Mouse (Mus musculus): ENCODE measurements around the gene Bcas3. TPM values are rescaled to one million over a fixed set of nuclear protein-coding genes. Genes with fewer than 3 reads are reported as not detected.

The Bcas3 gene
- polyA plus RNA-seq, 1 experiment from 2014 or later: 13.6 TPM

GRCm38 (mm10) chr11:85748891-85749290 is 395.9 kb downstream of the Bcas3 start:
- ATAC-seq (no peak), DNase-seq (no peak)
- Histone ChIP-seq H3K9me3 (ENCODE audit: low read length) (no peaks in the 10 kb centered on the region), H3K4me1 (ENCODE audit: insufficient read depth) (no peaks in the 10 kb centered on the region), H3K4me3 (ENCODE audit: low read depth, low read length) (no peak overlapping the region), H3K27me3 (ENCODE audit: insufficient read depth, low read length) (peaks cover 27% of the 10 kb centered on the region), H3K36me3 (replicated peaks; ENCODE audit: insufficient read depth, low read length) (no peaks in the 10 kb centered on the region), H3K4me2 (ENCODE audit: low read depth, low read length) (no peak overlapping the region), H3K9ac (replicated peaks) (no peak overlapping the region), H3K27ac (ENCODE audit: low read depth) (no peak overlapping the region)
- 83% methylated on average over 2 of the region's 2 CpGs for WGBS (ENCODE audit: insufficient replicate concordance)
- no peak for TF ChIP-seq CTCF (IDR thresholded peaks at IDR 0.05; ENCODE audit: low read depth)
- TF ChIP-seq EP300 (IDR thresholded peaks at IDR 0.05; ENCODE audit: low read depth): no peak

GRCm38 (mm10) chr11:85751171-85751570 is 398.2 kb downstream of the Bcas3 start:
- Histone ChIP-seq H3K9ac (replicated peaks) (no peak overlapping the region), H3K27ac (ENCODE audit: low read depth) (no peak overlapping the region), H3K27me3 (ENCODE audit: insufficient read depth, low read length) (peaks cover 27% of the 10 kb centered on the region), H3K9me3 (ENCODE audit: low read length) (no peaks in the 10 kb centered on the region), H3K36me3 (replicated peaks; ENCODE audit: insufficient read depth, low read length) (no peaks in the 10 kb centered on the region), H3K4me3 (ENCODE audit: low read depth, low read length) (no peak overlapping the region), H3K4me2 (ENCODE audit: low read depth, low read length) (no peak overlapping the region), H3K4me1 (ENCODE audit: insufficient read depth) (no peaks in the 10 kb centered on the region)
- ATAC-seq (no peak), DNase-seq (no peak)
- TF ChIP-seq CTCF (IDR thresholded peaks at IDR 0.05; ENCODE audit: low read depth) (no peak), EP300 (IDR thresholded peaks at IDR 0.05; ENCODE audit: low read depth) (no peak)
- 44% methylated on average over 11 of the region's 11 CpGs for WGBS (ENCODE audit: insufficient replicate concordance)

- WGBS (ENCODE audit: insufficient replicate concordance): 71% methylated on average over 13 of the region's 13 CpGs
- no peak for ATAC-seq
- Histone ChIP-seq H3K27ac (ENCODE audit: low read depth) (no peak overlapping the region), H3K36me3 (replicated peaks; ENCODE audit: insufficient read depth, low read length) (no peaks in the 10 kb centered on the region), H3K4me3 (ENCODE audit: low read depth, low read length) (no peak overlapping the region), H3K9ac (replicated peaks) (no peak overlapping the region), H3K9me3 (ENCODE audit: low read length) (no peaks in the 10 kb centered on the region), H3K27me3 (ENCODE audit: insufficient read depth, low read length) (peaks cover 22% of the 10 kb centered on the region), H3K4me1 (ENCODE audit: insufficient read depth) (no peaks in the 10 kb centered on the region), H3K4me2 (ENCODE audit: low read depth, low read length) (no peak overlapping the region)
- no peak for TF ChIP-seq CTCF (IDR thresholded peaks at IDR 0.05; ENCODE audit: low read depth)
- no peak for TF ChIP-seq EP300 (IDR thresholded peaks at IDR 0.05; ENCODE audit: low read depth)
- DNase-seq: no peak
These were observed 401.9 kb downstream of the Bcas3 start for GRCm38 (mm10) chr11:85754631-85755502.

- DNase-seq (no peak), ATAC-seq (no peak)
- Histone ChIP-seq H3K4me3 (ENCODE audit: low read depth, low read length) (no peak overlapping the region), H3K9me3 (ENCODE audit: low read length) (no peaks in the 10 kb centered on the region), H3K36me3 (replicated peaks; ENCODE audit: insufficient read depth, low read length) (no peaks in the 10 kb centered on the region), H3K4me1 (ENCODE audit: insufficient read depth) (no peaks in the 10 kb centered on the region), H3K9ac (replicated peaks) (no peak overlapping the region), H3K27ac (ENCODE audit: low read depth) (no peak overlapping the region), H3K27me3 (ENCODE audit: insufficient read depth, low read length) (peaks cover 27% of the 10 kb centered on the region), H3K4me2 (ENCODE audit: low read depth, low read length) (no peak overlapping the region)
- WGBS (ENCODE audit: insufficient replicate concordance): 68% methylated on average over 2 of the region's 2 CpGs
- no peak for TF ChIP-seq CTCF (IDR thresholded peaks at IDR 0.05; ENCODE audit: low read depth)
- no peak for TF ChIP-seq EP300 (IDR thresholded peaks at IDR 0.05; ENCODE audit: low read depth)
These were observed 402.6 kb downstream of the Bcas3 start for GRCm38 (mm10) chr11:85755503-85756044.

- WGBS (ENCODE audit: insufficient replicate concordance): 73% methylated on average over 9 of the region's 9 CpGs
- Histone ChIP-seq H3K27ac (ENCODE audit: low read depth) (no peak overlapping the region), H3K4me1 (ENCODE audit: insufficient read depth) (no peaks in the 10 kb centered on the region), H3K4me2 (ENCODE audit: low read depth, low read length) (no peak overlapping the region), H3K9ac (replicated peaks) (no peak overlapping the region), H3K9me3 (ENCODE audit: low read length) (no peaks in the 10 kb centered on the region), H3K4me3 (ENCODE audit: low read depth, low read length) (no peak overlapping the region), H3K27me3 (ENCODE audit: insufficient read depth, low read length) (peaks cover 17% of the 10 kb centered on the region), H3K36me3 (replicated peaks; ENCODE audit: insufficient read depth, low read length) (no peaks in the 10 kb centered on the region)
- ATAC-seq (no peak), DNase-seq (no peak)
- TF ChIP-seq CTCF (IDR thresholded peaks at IDR 0.05; ENCODE audit: low read depth): no peak
- TF ChIP-seq EP300 (IDR thresholded peaks at IDR 0.05; ENCODE audit: low read depth): no peak
These were observed 405.9 kb downstream of the Bcas3 start for GRCm38 (mm10) chr11:85758891-85759290.

- Histone ChIP-seq H3K4me3 (ENCODE audit: low read depth, low read length) (no peak overlapping the region), H3K27me3 (ENCODE audit: insufficient read depth, low read length) (peaks cover 20% of the 10 kb centered on the region), H3K36me3 (replicated peaks; ENCODE audit: insufficient read depth, low read length) (no peaks in the 10 kb centered on the region), H3K4me1 (ENCODE audit: insufficient read depth) (no peaks in the 10 kb centered on the region), H3K27ac (ENCODE audit: low read depth) (no peak overlapping the region), H3K9ac (replicated peaks) (no peak overlapping the region), H3K4me2 (ENCODE audit: low read depth, low read length) (no peak overlapping the region), H3K9me3 (ENCODE audit: low read length) (no peaks in the 10 kb centered on the region)
- no peak for TF ChIP-seq EP300 (IDR thresholded peaks at IDR 0.05; ENCODE audit: low read depth)
- TF ChIP-seq CTCF (IDR thresholded peaks at IDR 0.05; ENCODE audit: low read depth): no peak
- DNase-seq (no peak), ATAC-seq (no peak)
- WGBS (ENCODE audit: insufficient replicate concordance): 76% methylated on average over 14 of the region's 14 CpGs
These were observed 406.9 kb downstream of the Bcas3 start for GRCm38 (mm10) chr11:85759634-85760439.
